Mouse (Mus musculus): ENCODE results near the gene 4833427G06Rik.

GRCm38 (mm10) chr9:51081614-51082013 lies 20.3 kb downstream of the 4833427G06Rik start:
- no peak for TF ChIP-seq HCFC1 (IDR thresholded peaks at IDR 0.05; ENCODE audit: borderline replicate concordance, insufficient read depth, low read length)
- TF ChIP-seq MAFK (IDR thresholded peaks at IDR 0.05; ENCODE audit: insufficient read depth, low read depth, low read length): no peak
- TF ChIP-seq CHD2 (IDR thresholded peaks at IDR 0.05; ENCODE audit: low read depth, low read length): no peak

All from ES-E14 (cell line).